Mouse (Mus musculus) CH12.LX (cell line): ENCODE measurements around the gene Zfp423. TPM values are rescaled to one million over a fixed set of nuclear protein-coding genes. Genes with fewer than 3 reads are reported as not detected.

Experiments
- DNase-seq: peaks from one replicate; pipeline ENCODE4 v3.0.0-alpha.2; 2013; ENCODE audit errors: extremely low read depth
- H3K27ac ChIP-seq: 2 replicates; pipeline ENCODE4 v1.5.1; 2012; ENCODE audit warnings: low read depth, mild to moderate bottlenecking, control low read depth, moderate library complexity; ENCODE audit not compliant: insufficient read depth
- H3K27me3 ChIP-seq: replicated peaks from 2 replicates; pipeline ENCODE3; 2012; ENCODE audit warnings: inconsistent platforms
- H3K36me3 ChIP-seq, 2 experiments: replicated peaks in 1 of 2; 2 replicates each; pipeline versions ENCODE3 to v1.6.1; 2012; ENCODE audit warnings: inconsistent platforms in 1 of 2, low read length in 1 of 2, mild to moderate bottlenecking in 1 of 2, mixed read lengths in 1 of 2, moderate library complexity in 1 of 2; ENCODE audit not compliant: control insufficient read depth in 1 of 2, insufficient read depth in 1 of 2
- H3K4me1 ChIP-seq, 2 experiments: 2 replicates each; pipeline ENCODE4 v1.6.1; 2012; ENCODE audit warnings: inconsistent platforms in 1 of 2, moderate library complexity in 1 of 2; ENCODE audit not compliant: insufficient read depth in 2 of 2, control insufficient read depth in 1 of 2
- H3K4me2 ChIP-seq: 2 replicates; pipeline ENCODE4 v1.6.1; 2012; ENCODE audit warnings: low read depth, mild to moderate bottlenecking, control low read depth; ENCODE audit not compliant: poor library complexity, insufficient read depth, severe bottlenecking
- H3K4me3 ChIP-seq, 3 experiments: fragments of 150-350 bp in 1 of 3; sonication (generic) in 1 of 3; replicated peaks in 1 of 3; 2 replicates each; pipeline versions ENCODE3 to v1.5.1; 2011 to 2012; ENCODE audit warnings: low read depth in 2 of 3, low read length in 2 of 3, mild to moderate bottlenecking in 2 of 3, moderate library complexity in 2 of 3, control low read depth in 1 of 3, improper control_type of control experiment in 1 of 3, inconsistent platforms in 1 of 3, mixed read lengths in 1 of 3; ENCODE audit not compliant: poor library complexity in 1 of 3
- H3K79me2 ChIP-seq: replicated peaks from 2 replicates; pipeline ENCODE4 v1.6.1; 2012; ENCODE audit warnings: mild to moderate bottlenecking, moderate library complexity; ENCODE audit not compliant: control insufficient read depth, poor library complexity, insufficient read depth, severe bottlenecking; ENCODE audit errors: extremely low read depth
- H3K9ac ChIP-seq: 2 replicates; pipeline ENCODE4 v1.6.1; 2012; ENCODE audit warnings: low read depth, mild to moderate bottlenecking, control low read depth, moderate library complexity; ENCODE audit not compliant: insufficient read depth
- H3K9me3 ChIP-seq: replicated peaks from 2 replicates; pipeline ENCODE3; 2012; ENCODE audit warnings: low read length, inconsistent platforms, mixed read lengths
- CHD2 ChIP-seq: IDR thresholded peaks from 2 replicates; pipeline ENCODE4 v1.6.1; 2011; ENCODE audit warnings: low read length, improper control_type of control experiment
- CTCF ChIP-seq, 2 experiments: IDR thresholded peaks in 1 of 2; conservative IDR thresholded peaks in 1 of 2; 2 replicates each; pipeline ENCODE4 v1.5.1; 2011 to 2012; ENCODE audit warnings: low read depth in 2 of 2, low read length in 2 of 2, improper control_type of control experiment in 1 of 2, inconsistent platforms in 1 of 2, mild to moderate bottlenecking in 1 of 2, moderate library complexity in 1 of 2
- EP300 ChIP-seq: IDR thresholded peaks from 2 replicates; pipeline ENCODE4 v1.6.1; 2011; ENCODE audit warnings: low read length, improper control_type of control experiment
- ETS1 ChIP-seq: conservative IDR thresholded peaks from 2 replicates; pipeline ENCODE4 v1.6.1; 2012; ENCODE audit warnings: low read depth, mild to moderate bottlenecking, inconsistent platforms, low read length, improper control_type of control experiment, moderate library complexity
- GABPA ChIP-seq: IDR thresholded peaks from 2 replicates; pipeline ENCODE4 v1.6.1; 2012; ENCODE audit warnings: low read depth, low read length, improper control_type of control experiment, inconsistent platforms; ENCODE audit not compliant: insufficient replicate concordance
- JUN ChIP-seq: IDR thresholded peaks from 2 replicates; pipeline ENCODE4 v1.6.1; 2011; ENCODE audit warnings: low read depth, mild to moderate bottlenecking, low read length, improper control_type of control experiment, moderate library complexity; ENCODE audit not compliant: insufficient read depth
- KAT2A ChIP-seq: IDR thresholded peaks from 2 replicates; pipeline ENCODE4 v1.6.1; 2012; ENCODE audit warnings: low read length, improper control_type of control experiment, inconsistent platforms; ENCODE audit not compliant: insufficient replicate concordance
- MYC ChIP-seq: IDR thresholded peaks from 2 replicates; pipeline ENCODE4 v1.6.1; 2011; ENCODE audit warnings: low read depth, mild to moderate bottlenecking, improper control_type of control experiment, low read length
- NELFE ChIP-seq: IDR thresholded peaks from 2 replicates; pipeline ENCODE4 v1.6.1; 2011; ENCODE audit warnings: low read depth, low read length, improper control_type of control experiment
- NRF1 ChIP-seq: IDR thresholded peaks from 2 replicates; pipeline ENCODE4 v1.6.1; 2014; ENCODE audit warnings: low read depth, mild to moderate bottlenecking, inconsistent platforms, low read length, improper control_type of control experiment, moderate library complexity
- PAX5 ChIP-seq: IDR thresholded peaks from 2 replicates; pipeline ENCODE4 v1.6.1; 2012; ENCODE audit warnings: low read length, inconsistent platforms, mixed read lengths
- POLR2A ChIP-seq: IDR thresholded peaks from 2 replicates; pipeline ENCODE4 v1.6.1; 2011; ENCODE audit warnings: low read depth, mild to moderate bottlenecking, improper control_type of control experiment, low read length
- RAD21 ChIP-seq: IDR thresholded peaks from 2 replicates; pipeline ENCODE4 v1.6.1; 2011; ENCODE audit warnings: low read depth, mild to moderate bottlenecking, low read length, improper control_type of control experiment, moderate library complexity
- RCOR1 ChIP-seq: conservative IDR thresholded peaks from 2 replicates; pipeline ENCODE4 v1.6.1; 2012; ENCODE audit warnings: low read depth, mild to moderate bottlenecking, inconsistent platforms, low read length, improper control_type of control experiment
- TBP ChIP-seq: conservative IDR thresholded peaks from 2 replicates; pipeline ENCODE4 v1.6.1; 2011; ENCODE audit warnings: low read depth, low read length, improper control_type of control experiment
- TCF12 ChIP-seq: IDR thresholded peaks from 2 replicates; pipeline ENCODE4 v1.6.1; 2014; ENCODE audit warnings: low read depth, mild to moderate bottlenecking, inconsistent platforms, low read length, improper control_type of control experiment
- UBTF ChIP-seq: IDR thresholded peaks from 2 replicates; pipeline ENCODE4 v1.6.1; 2012; ENCODE audit warnings: low read depth, mild to moderate bottlenecking, inconsistent platforms, low read length, improper control_type of control experiment, moderate library complexity
- USF2 ChIP-seq: conservative IDR thresholded peaks from 2 replicates; pipeline ENCODE4 v1.6.1; 2011; ENCODE audit warnings: low read depth, low read length, improper control_type of control experiment
- ZKSCAN1 ChIP-seq: IDR thresholded peaks from 2 replicates; pipeline ENCODE4 v1.6.1; 2012; ENCODE audit warnings: low read depth, inconsistent platforms, low read length, improper control_type of control experiment, borderline replicate concordance
- ZMIZ1 ChIP-seq: IDR thresholded peaks from 2 replicates; pipeline ENCODE4 v1.6.1; 2012; ENCODE audit warnings: low read depth, mild to moderate bottlenecking, inconsistent platforms, low read length, improper control_type of control experiment
- dilution Hi-C: fragments of 300-500 bp; cut with MboI; formaldehyde crosslinking; loops from 2 replicates; pipeline ENCODE4 v1.14.3; 2020; ENCODE audit warnings: low sequenced_read_pairs; ENCODE audit not compliant: extremely low pct_unique_long_range_greater_than_20kb, extremely low pct_ligation_motif_present
- in situ Hi-C: fragments of 300-500 bp; cut with MboI; formaldehyde crosslinking; loops from 3 replicates; pipeline ENCODE4 v1.14.3; 2019; ENCODE audit warnings: low sequenced_read_pairs, low pct_ligation_motif_present, low pct_unique_long_range_greater_than_20kb, mixed read lengths
- polyA plus RNA-seq: library from polyadenylated mRNA; unstranded; fragments of >175 nt; gene quantifications from 2 replicates; pipeline ENCODE4 v1.2.1, GENCODE M21; 2012; ENCODE audit warnings: low read depth; ENCODE audit not compliant: insufficient read length
- total RNA-seq, 2 experiments: library from RNA; depleted of rRNA; stranded (reverse); fragments of 300-350 nt in 1 of 2; fragments of >200 nt in 1 of 2; gene quantifications; 2 replicates each; pipeline ENCODE4 v1.2.3; 2012 to 2014

Gene Zfp423
- total and polyA plus RNA-seq, 3 experiments = 0.25 to 2.7 (median 0.32) TPM

DNA sequence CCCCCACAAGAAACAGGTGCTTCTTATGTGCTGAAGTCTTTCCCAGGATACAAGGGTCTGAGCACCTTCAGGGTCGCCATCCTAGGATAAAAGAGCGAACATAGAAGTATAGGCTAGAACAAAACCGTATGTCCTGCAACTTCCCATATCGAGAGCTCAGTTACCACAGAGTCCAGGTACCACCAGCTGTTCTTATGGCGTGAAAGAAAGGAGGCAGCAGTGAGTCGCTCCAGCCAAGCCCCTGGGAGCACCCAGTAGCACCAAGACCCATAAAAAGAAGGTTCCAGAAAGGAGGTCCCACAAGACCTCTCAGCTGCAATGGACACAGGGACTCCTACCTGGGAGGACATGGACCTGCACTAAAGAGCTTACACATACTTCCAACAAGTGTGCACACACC is 83.5 kb downstream of the Zfp423 start:
- Histone ChIP-seq H3K4me1 (no peaks in the 10 kb centered on the region), H3K4me2 (no peak overlapping the region), H3K79me2 (no peaks in the 10 kb centered on the region), H3K9ac (no peak overlapping the region), H3K9me3 (no peaks in the 10 kb centered on the region), H3K36me3 (no peaks in the 10 kb centered on the region), H3K4me3 (no peak overlapping the region), H3K27me3 (no peaks in the 10 kb centered on the region), H3K27ac (no peak overlapping the region)
- peak in 1 of 2 experiments; percentile 30; a peak in 2 of 4 replicates for TF ChIP-seq CTCF (conservative IDR thresholded peaks at IDR 0.05 in 1 of 2, IDR thresholded peaks at IDR 0.05 in 1 of 2; ENCODE audit: low read depth in 2 of 2, low read length in 2 of 2)
- no peak for TF ChIP-seq ZMIZ1
- dilution Hi-C loops = no loop called here
- no peak for DNase-seq
- in situ Hi-C loops = no loop called here

GRCm38 (mm10) chr8:87875452-87875851 is 83.9 kb downstream of the Zfp423 start:
- H3K27ac ChIP-seq = no peak overlapping the region
- H3K4me3 ChIP-seq = no peak overlapping the region
- in situ Hi-C loops = no loop called here
- DNase-seq = no peak
- no peaks in the 10 kb centered on the region for H3K4me1 ChIP-seq
- H3K79me2 ChIP-seq = no peaks in the 10 kb centered on the region
- H3K4me2 ChIP-seq = no peak overlapping the region
- H3K27me3 ChIP-seq = no peaks in the 10 kb centered on the region
- no peaks in the 10 kb centered on the region for H3K36me3 ChIP-seq
- TF ChIP-seq USF2 (no peak), EP300 (no peak), GABPA (no peak), RAD21 (no peak), NRF1 (no peak), CTCF (conservative IDR thresholded peaks at IDR 0.05 in 1 of 2, IDR thresholded peaks at IDR 0.05 in 1 of 2; ENCODE audit: low read depth in 2 of 2, low read length in 2 of 2) (no peak), MYC (no peak), CHD2 (no peak), TBP (no peak), TCF12 (no peak), RCOR1 (no peak), NELFE (no peak), POLR2A (no peak), UBTF (no peak), JUN (no peak), PAX5 (no peak), KAT2A (no peak), ETS1 (no peak), ZKSCAN1 (no peak)
- H3K9ac ChIP-seq = no peak overlapping the region
- dilution Hi-C loops = no loop called here
- no peaks in the 10 kb centered on the region for H3K9me3 ChIP-seq
